Mouse (Mus musculus): ENCODE measurements around the gene Pid1.

Pid1 gene

GRCm38 (mm10) chr1:84186756-84187437 is 177.1 kb downstream of the Pid1 start:
- in situ Hi-C loops (cut with MboI; ENCODE audit: low sequenced_read_pairs), result no loop called here

- in situ Hi-C loops (cut with MboI; ENCODE audit: low sequenced_read_pairs), result no loop called here
Observed at GRCm38 (mm10) chr1:84177696-84178095, 186.3 kb downstream of the Pid1 start.

GRCm38 (mm10) chr1:84177033-84177432 is 186.9 kb downstream of the Pid1 start:
- in situ Hi-C loops (cut with MboI; ENCODE audit: low sequenced_read_pairs), result no loop called here

GRCm38 (mm10) chr1:84172941-84173340 is 191.0 kb downstream of the Pid1 start:
- in situ Hi-C loops (cut with MboI; ENCODE audit: low sequenced_read_pairs), result no loop called here

GRCm38 (mm10) chr1:84157790-84158189 is 206.2 kb downstream of the Pid1 start:
- in situ Hi-C loops (cut with MboI; ENCODE audit: low sequenced_read_pairs), result no loop called here

GRCm38 (mm10) chr1:84155585-84155930 is 208.4 kb downstream of the Pid1 start:
- in situ Hi-C loops (cut with MboI; ENCODE audit: low sequenced_read_pairs), result no loop called here

GRCm38 (mm10) chr1:84154725-84155584 is 209.0 kb downstream of the Pid1 start:
- in situ Hi-C loops (cut with MboI; ENCODE audit: low sequenced_read_pairs), result no loop called here

GRCm38 (mm10) chr1:84153943-84154342 is 210.0 kb downstream of the Pid1 start:
- in situ Hi-C loops (cut with MboI; ENCODE audit: low sequenced_read_pairs), result no loop called here

GRCm38 (mm10) chr1:84141561-84141960 is 222.4 kb downstream of the Pid1 start:
- in situ Hi-C loops (cut with MboI; ENCODE audit: low sequenced_read_pairs), result no loop called here

GRCm38 (mm10) chr1:84132451-84132850 is 231.5 kb downstream of the Pid1 start:
- in situ Hi-C loops (cut with MboI; ENCODE audit: low sequenced_read_pairs), result no loop called here

GRCm38 (mm10) chr1:84131799-84132198 is 232.2 kb downstream of the Pid1 start:
- in situ Hi-C loops (cut with MboI; ENCODE audit: low sequenced_read_pairs), result no loop called here

- in situ Hi-C loops (cut with MboI; ENCODE audit: low sequenced_read_pairs), result no loop called here
Observed at GRCm38 (mm10) chr1:84128510-84128909, 235.5 kb downstream of the Pid1 start.

GRCm38 (mm10) chr1:84119306-84119705 is 244.7 kb downstream of the Pid1 start:
- in situ Hi-C loops (cut with MboI; ENCODE audit: low sequenced_read_pairs), result no loop called here

GRCm38 (mm10) chr1:84106756-84107155 is 257.2 kb downstream of the Pid1 start:
- in situ Hi-C loops (cut with MboI; ENCODE audit: low sequenced_read_pairs), result no loop called here

GRCm38 (mm10) chr1:84102052-84102451 is 261.9 kb downstream of the Pid1 start:
- in situ Hi-C loops (cut with MboI; ENCODE audit: low sequenced_read_pairs), result no loop called here

GRCm38 (mm10) chr1:84097398-84097797 is 266.6 kb downstream of the Pid1 start:
- in situ Hi-C loops (cut with MboI; ENCODE audit: low sequenced_read_pairs), result no loop called here

- in situ Hi-C loops (cut with MboI; ENCODE audit: low sequenced_read_pairs), result no loop called here
Observed at GRCm38 (mm10) chr1:84093291-84093690, 270.7 kb downstream of the Pid1 start.

- in situ Hi-C loops (cut with MboI; ENCODE audit: low sequenced_read_pairs), result no loop called here
Observed at GRCm38 (mm10) chr1:84089664-84090063, 274.3 kb downstream of the Pid1 start.

- in situ Hi-C loops (cut with MboI; ENCODE audit: low sequenced_read_pairs), result no loop called here
Observed at GRCm38 (mm10) chr1:84087957-84088356, 276.0 kb downstream of the Pid1 start.

GRCm38 (mm10) chr1:84087325-84087724 is 276.7 kb downstream of the Pid1 start:
- in situ Hi-C loops (cut with MboI; ENCODE audit: low sequenced_read_pairs), result no loop called here

- in situ Hi-C loops (cut with MboI; ENCODE audit: low sequenced_read_pairs), result no loop called here
Observed at GRCm38 (mm10) chr1:84086486-84086885, 277.5 kb downstream of the Pid1 start.

GRCm38 (mm10) chr1:84085361-84085760 is 278.6 kb downstream of the Pid1 start:
- in situ Hi-C loops (cut with MboI; ENCODE audit: low sequenced_read_pairs), result no loop called here

All from CH12F3 (cell line).